Mouse (Mus musculus) limb, embryonic 11.5 days (tissue): ENCODE measurements around the gene Fbxl18. TPM values are rescaled to one million over a fixed set of nuclear protein-coding genes. Genes with fewer than 3 reads are reported as not detected.
A peak's percentile ranks its signal among the peaks of the same experiment; 100 is the strongest.

Experiments used
- ATAC-seq: fragments of 200-750 bp; cut with Nextera tagmentation; 2 replicates; pipeline ENCODE4 v1.8.0; 2017; ENCODE audit warnings: low read depth; ENCODE audit not compliant: insufficient number of reproducible peaks, low FRiP score, low TSS enrichment
- DNase-seq: peaks from one replicate; pipeline ENCODE4 v3.0.0-alpha.2; 2015; ENCODE audit warnings: low spot score
- H3K27ac ChIP-seq: fragments of 300-500 bp; sonication (generic); replicated peaks from 2 replicates; pipeline ENCODE4 v1.5.1; 2014; ENCODE audit warnings: low read depth, mild to moderate bottlenecking, low read length
- H3K27me3 ChIP-seq: fragments of 300-500 bp; sonication (generic); 2 replicates; pipeline ENCODE4 v1.6.1; 2014; ENCODE audit warnings: mild to moderate bottlenecking, low read length, mixed read lengths; ENCODE audit not compliant: control insufficient read depth, insufficient read depth
- H3K36me3 ChIP-seq: fragments of 300-500 bp; sonication (generic); 2 replicates; pipeline ENCODE4 v1.6.1; 2014; ENCODE audit warnings: mild to moderate bottlenecking, low read length, moderate library complexity, mixed read lengths; ENCODE audit not compliant: control insufficient read depth, insufficient read depth
- H3K4me1 ChIP-seq: fragments of 300-500 bp; sonication (generic); 2 replicates; pipeline ENCODE4 v1.6.1; 2014; ENCODE audit warnings: low read length, mixed read lengths; ENCODE audit not compliant: control insufficient read depth, insufficient read depth
- H3K4me2 ChIP-seq: fragments of 300-500 bp; sonication (generic); 2 replicates; pipeline ENCODE4 v1.6.1; 2014; ENCODE audit warnings: low read depth, mild to moderate bottlenecking, moderate library complexity; ENCODE audit not compliant: severe bottlenecking
- H3K4me3 ChIP-seq: fragments of 300-500 bp; sonication (generic); 2 replicates; pipeline ENCODE4 v1.5.1; 2014; ENCODE audit warnings: low read depth, low read length
- H3K9ac ChIP-seq: fragments of 300-500 bp; sonication (generic); 2 replicates; pipeline ENCODE4 v1.6.1; 2014; ENCODE audit warnings: mild to moderate bottlenecking, low read length
- H3K9me3 ChIP-seq: fragments of 300-500 bp; sonication (generic); 2 replicates; pipeline ENCODE4 v1.6.1; 2016; ENCODE audit warnings: low read length; ENCODE audit not compliant: control insufficient read depth
- WGBS: fragments of 180-500 bp; shearing (Covaris S2); extraction: QIAGEN DNeasy Blood & Tissue Kit; methylation state at CpG from one replicate; pipeline ENCODE4 v1.1.7; 2014; 5-methylcytosine and 5-hydroxymethylcytosine counted together
- polyA plus RNA-seq: library from polyadenylated mRNA; unstranded; fragments of >200 nt; fragmentation: Nextera tagmentation; extraction: Ambion mirVana; gene quantifications from 2 replicates; pipeline ENCODE4 v1.2.1, GENCODE M21; 2014

Gene Fbxl18
- polyA plus RNA-seq, 1 experiment from 2014 or later: 11.1 TPM

DNA sequence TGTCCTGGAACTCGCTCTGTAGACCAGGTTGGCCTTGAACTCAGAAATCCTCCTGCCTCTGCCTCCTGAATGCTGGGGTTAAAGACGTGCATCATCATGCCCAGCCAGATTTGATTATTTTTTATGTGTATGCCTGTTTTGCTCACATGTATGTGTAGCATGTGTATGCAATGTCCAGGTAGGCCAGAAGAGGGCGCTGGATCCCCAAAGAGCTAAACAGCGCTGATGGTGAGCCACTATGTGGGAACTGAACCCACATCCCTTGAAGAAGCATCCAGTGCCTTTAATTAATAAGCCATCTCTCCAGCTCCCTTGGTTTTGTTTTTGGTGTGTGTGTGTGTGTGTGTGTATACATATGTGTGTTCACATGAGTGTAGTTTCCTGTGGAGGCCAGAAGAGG, 38.8 kb downstream of the Fbxl18 start:
- Histone ChIP-seq H3K27ac (no peak overlapping the region), H3K36me3 (no peaks in the 10 kb centered on the region), H3K27me3 (no peaks in the 10 kb centered on the region), H3K4me1 (0 out of 2 replicates have a peak, but pooled peaks cover 4% of the 10 kb centered on the region), H3K4me3 (no peak overlapping the region), H3K9ac (no peak overlapping the region), H3K4me2 (no peak overlapping the region), H3K9me3 (no peaks in the 10 kb centered on the region)
- DNase-seq: no peak
- WGBS: 78% methylated on average over 4 of the region's 4 CpGs
- ATAC-seq: no peak

DNA sequence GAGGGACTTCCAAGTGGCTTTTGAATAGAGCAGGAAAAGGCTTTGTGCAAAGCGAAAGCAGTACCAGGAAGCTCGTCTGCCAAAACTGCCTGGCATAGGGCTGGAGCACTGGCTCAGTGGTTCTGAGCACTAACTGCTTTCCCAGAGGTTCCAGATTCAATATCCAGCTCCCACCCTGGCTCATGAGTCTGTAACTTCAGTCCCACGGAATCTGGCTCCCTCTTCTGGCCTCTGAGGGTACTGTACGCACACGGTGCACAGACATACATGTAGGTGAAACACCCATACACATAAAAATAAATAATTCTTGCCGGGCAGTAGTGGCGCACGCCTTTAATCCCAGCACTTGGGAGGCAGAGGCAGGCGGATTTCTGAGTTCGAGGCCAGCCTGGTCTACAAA, 40.3 kb downstream of the Fbxl18 start:
- DNase-seq: peak; percentile 76
- Histone ChIP-seq H3K4me3 (no peak overlapping the region), H3K27ac (no peak overlapping the region), H3K36me3 (no peaks in the 10 kb centered on the region), H3K9me3 (no peaks in the 10 kb centered on the region), H3K27me3 (no peaks in the 10 kb centered on the region), H3K4me2 (no peak overlapping the region), H3K4me1 (0 out of 2 replicates have a peak, but pooled peaks cover 4% of the 10 kb centered on the region), H3K9ac (no peak overlapping the region)
- WGBS: 81% methylated on average over 10 of the region's 10 CpGs
- ATAC-seq: no peak

DNA sequence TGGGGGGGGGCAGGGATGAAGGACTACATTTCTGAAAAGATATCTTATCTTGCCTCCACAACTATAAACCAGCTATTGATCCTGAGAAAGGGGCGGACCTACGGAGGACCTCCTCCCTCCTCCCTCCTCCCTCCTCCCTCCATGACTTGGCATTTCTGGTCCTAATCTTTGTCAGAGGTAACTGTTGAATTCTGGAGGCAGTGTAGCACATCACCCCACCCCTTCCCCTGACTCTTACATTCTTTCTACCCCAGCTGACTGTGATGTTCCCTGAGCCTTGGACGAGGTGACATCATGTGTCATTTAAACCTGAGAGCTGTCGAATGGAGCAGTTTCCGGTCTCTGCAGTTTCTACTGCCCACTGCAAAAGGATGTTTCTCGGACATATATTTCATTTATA, 41.6 kb downstream of the Fbxl18 start:
- DNase-seq: no peak
- Histone ChIP-seq H3K9ac (no peak overlapping the region), H3K9me3 (no peaks in the 10 kb centered on the region), H3K36me3 (no peaks in the 10 kb centered on the region), H3K27me3 (no peaks in the 10 kb centered on the region), H3K4me2 (no peak overlapping the region), H3K4me3 (no peak overlapping the region), H3K27ac (no peak overlapping the region), H3K4me1 (0 out of 2 replicates have a peak, but pooled peaks cover 4% of the 10 kb centered on the region)
- ATAC-seq: no peak
- WGBS: 85% methylated on average over 6 of the region's 6 CpGs

DNA sequence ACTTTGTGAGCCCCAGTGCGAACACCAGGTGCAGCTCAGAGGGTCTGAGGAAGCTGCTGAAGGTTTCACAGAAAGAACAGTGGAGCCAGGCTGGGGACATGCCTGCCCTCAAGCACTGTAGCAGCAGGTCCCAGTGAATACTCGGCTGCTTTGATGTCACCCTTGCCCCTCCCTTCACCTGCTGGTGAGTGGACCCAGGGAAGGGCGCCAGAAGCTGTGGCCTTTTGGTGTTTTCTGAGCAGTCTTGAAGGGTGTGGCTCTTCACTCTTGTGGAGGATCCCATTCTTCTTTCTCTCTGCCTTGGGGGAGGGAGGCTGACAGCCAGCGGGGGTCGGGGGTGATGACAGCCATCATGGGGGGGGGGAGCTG, 43.6 kb downstream of the Fbxl18 start:
- no peak for ATAC-seq
- 43% methylated on average over 5 of the region's 5 CpGs for WGBS

DNA sequence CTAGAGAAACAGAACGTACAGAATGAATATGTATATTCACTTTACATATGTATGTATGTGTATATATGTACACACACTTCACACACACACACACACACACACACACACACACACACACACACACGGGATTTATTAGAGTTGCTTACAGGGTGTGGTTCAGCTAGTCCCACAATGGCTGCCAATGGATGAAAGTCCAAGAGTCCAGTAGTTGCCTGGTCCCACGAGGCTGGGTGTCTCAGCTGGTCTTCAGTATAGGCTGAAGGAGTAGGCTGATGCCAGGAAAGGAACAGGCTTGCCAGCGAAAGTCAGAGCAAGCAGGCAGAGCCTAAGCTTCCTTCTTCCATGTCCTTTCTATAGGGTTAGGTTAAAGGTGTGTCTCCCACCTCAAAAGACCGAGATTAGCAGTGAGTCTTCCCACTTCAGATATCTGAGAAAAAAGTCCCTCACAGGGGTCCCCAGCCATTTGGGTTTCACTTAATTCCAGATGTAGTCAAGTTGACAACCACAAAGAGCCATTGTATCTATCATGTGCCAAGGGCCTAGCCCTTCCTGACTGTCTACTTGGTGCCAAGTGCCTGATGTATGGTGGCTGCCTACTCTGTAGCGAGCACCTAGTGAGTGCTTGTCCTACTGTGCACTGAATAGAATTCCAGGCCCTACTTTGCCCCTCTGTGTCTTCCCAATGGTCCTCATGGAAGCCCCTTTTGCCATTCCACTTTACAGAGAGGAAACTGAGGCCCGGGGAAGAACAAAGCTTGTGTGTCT, 44.1 kb downstream of the Fbxl18 start:
- 83% methylated on average over 7 of the region's 7 CpGs for WGBS
- ATAC-seq (no peak), DNase-seq (no peak)
- no peaks in the 10 kb centered on the region for H3K9me3 ChIP-seq
- no peak overlapping the region for H3K4me3 ChIP-seq
- H3K9ac ChIP-seq: no peak overlapping the region
- H3K27me3 ChIP-seq: no peaks in the 10 kb centered on the region
- no peak overlapping the region for H3K27ac ChIP-seq
- H3K4me2 ChIP-seq: no peak overlapping the region
- no peaks in the 10 kb centered on the region for H3K36me3 ChIP-seq
- no peaks in the 10 kb centered on the region for H3K4me1 ChIP-seq

More for the DNA sequence above, 43.6 kb downstream of the Fbxl18 start:
- Histone ChIP-seq H3K36me3 (no peaks in the 10 kb centered on the region), H3K27me3 (no peaks in the 10 kb centered on the region), H3K4me3 (no peak overlapping the region), H3K4me2 (no peak overlapping the region), H3K9me3 (no peaks in the 10 kb centered on the region), H3K9ac (no peak overlapping the region), H3K4me1 (no peaks in the 10 kb centered on the region), H3K27ac (no peak overlapping the region)
- DNase-seq: no peak

DNA sequence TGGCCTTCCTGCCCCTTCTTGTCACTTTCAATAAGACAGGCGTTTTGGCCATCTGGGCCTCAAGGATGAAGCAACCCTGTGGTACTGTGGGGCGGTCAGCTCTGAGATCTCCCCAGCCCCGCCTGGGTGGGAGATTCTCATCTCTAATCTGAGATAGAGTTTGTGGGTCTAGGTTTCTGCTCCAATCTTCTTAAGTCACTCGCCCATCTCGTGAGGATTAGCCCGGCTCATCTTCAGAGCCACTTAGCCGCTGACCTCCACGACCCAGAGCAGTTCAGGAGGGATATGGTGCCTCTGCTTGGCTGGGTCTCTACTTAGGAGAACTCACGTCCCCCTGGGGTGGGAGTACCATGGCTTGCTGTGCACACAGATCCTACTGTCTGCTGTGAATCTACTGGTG, 44.7 kb downstream of the Fbxl18 start:
- Histone ChIP-seq H3K27me3 (no peaks in the 10 kb centered on the region), H3K9ac (no peak overlapping the region), H3K36me3 (no peaks in the 10 kb centered on the region), H3K4me3 (no peak overlapping the region), H3K4me1 (no peaks in the 10 kb centered on the region), H3K9me3 (no peaks in the 10 kb centered on the region), H3K4me2 (no peak overlapping the region), H3K27ac (no peak overlapping the region)
- 72% methylated on average over 9 of the region's 9 CpGs for WGBS
- DNase-seq: no peak
- no peak for ATAC-seq

DNA sequence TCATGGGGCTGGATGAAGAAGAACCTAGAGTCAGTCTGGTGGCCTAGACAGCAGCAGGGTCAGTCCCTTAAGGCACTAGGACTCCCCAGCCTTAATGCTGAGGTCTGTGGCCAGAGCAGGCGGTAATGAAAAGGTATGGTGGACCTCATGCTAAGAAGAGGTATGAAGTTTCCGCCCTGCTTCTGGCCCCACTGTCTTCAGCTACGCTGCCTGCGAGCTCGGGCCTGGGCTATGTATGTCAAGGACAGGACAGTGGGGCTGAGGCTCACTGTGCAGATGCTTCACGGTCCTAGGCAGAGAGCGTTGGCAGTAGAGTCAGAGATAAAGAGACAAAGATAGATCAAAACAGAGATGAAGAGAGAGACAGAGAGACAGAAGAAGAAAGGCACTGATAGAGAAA, 46.3 kb downstream of the Fbxl18 start:
- Histone ChIP-seq H3K9ac (no peak overlapping the region), H3K4me2 (no peak overlapping the region), H3K4me3 (no peak overlapping the region), H3K4me1 (no peaks in the 10 kb centered on the region), H3K27me3 (no peaks in the 10 kb centered on the region), H3K27ac (no peak overlapping the region), H3K9me3 (no peaks in the 10 kb centered on the region), H3K36me3 (no peaks in the 10 kb centered on the region)
- DNase-seq (no peak), ATAC-seq (no peak)
- 97% methylated on average over 7 of the region's 7 CpGs for WGBS

DNA sequence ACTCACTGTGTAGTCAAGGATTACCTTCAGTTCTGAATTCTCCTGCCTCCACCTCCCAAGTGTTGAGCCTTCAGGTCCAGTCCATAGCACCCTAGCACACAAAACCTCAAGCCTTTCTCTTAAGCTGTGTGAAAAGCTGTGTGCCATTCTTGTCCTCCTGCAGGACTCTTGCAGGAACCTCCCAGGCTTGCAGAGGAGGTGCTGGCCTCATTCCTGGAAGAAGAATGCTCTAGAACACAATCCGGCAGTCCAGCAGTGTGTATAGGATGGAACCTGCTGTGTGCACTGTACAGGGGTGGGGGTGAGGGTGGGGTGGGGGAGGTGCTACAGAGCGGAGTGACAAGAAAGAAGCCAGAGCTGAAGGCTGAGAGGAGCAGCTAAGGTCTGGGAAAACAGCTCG, 47.1 kb downstream of the Fbxl18 start:
- WGBS: 83% methylated on average over 3 of the region's 3 CpGs

DNA sequence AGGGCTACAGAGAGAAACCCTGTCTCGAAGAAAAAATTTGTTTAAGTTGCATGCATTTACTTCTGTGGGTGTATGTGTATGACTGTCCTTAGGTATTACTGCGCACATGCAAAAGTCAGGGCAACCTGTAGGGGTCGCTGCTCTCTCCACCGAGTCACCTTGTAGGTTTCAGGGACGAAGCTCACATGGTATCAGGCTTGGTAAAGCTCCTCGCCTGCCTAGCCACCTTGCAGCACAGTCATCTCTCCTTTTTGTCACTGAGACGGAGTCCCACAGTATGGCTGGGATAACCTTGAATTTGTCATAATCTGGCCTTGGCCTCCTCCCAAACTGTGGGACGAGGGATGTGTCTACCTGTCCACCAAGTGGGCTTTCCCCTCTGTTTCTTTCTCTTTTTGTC, 50.8 kb downstream of the Fbxl18 start:
- Histone ChIP-seq H3K9me3 (no peaks in the 10 kb centered on the region), H3K4me1 (peaks cover 3% of the 10 kb centered on the region; the same call in 1 of the 2 replicates), H3K27me3 (no peaks in the 10 kb centered on the region), H3K27ac (no peak overlapping the region), H3K36me3 (no peaks in the 10 kb centered on the region), H3K9ac (no peak overlapping the region), H3K4me3 (no peak overlapping the region), H3K4me2 (no peak overlapping the region)
- DNase-seq: peak; percentile 42
- 56% methylated on average over 8 of the region's 8 CpGs for WGBS
- ATAC-seq: no peak

More for the DNA sequence above, 47.1 kb downstream of the Fbxl18 start:
- H3K4me2 ChIP-seq: no peak overlapping the region
- DNase-seq: no peak
- H3K27me3 ChIP-seq: no peaks in the 10 kb centered on the region
- no peaks in the 10 kb centered on the region for H3K9me3 ChIP-seq
- H3K4me1 ChIP-seq: no peaks in the 10 kb centered on the region
- H3K36me3 ChIP-seq: no peaks in the 10 kb centered on the region
- no peak overlapping the region for H3K4me3 ChIP-seq
- H3K27ac ChIP-seq: no peak overlapping the region
- H3K9ac ChIP-seq: no peak overlapping the region
- no peak for ATAC-seq
